Mouse (Mus musculus) CD4-positive, CD25-positive, alpha-beta regulatory T cell, adult 9 weeks (primary cell): ENCODE results near the gene Rnf208. TPM values are rescaled to one million over a fixed set of nuclear protein-coding genes. Genes with fewer than 3 reads are reported as not detected.

Experiments
- polyA plus RNA-seq: library from polyadenylated mRNA; unstranded; fragments of 100-300 nt; shearing (Covaris generic); gene quantifications from one replicate; pipeline ENCODE4 v1.2.1, GENCODE M21; 2017

Rnf208 gene
- 0.67 TPM for polyA plus RNA-seq

DNA sequence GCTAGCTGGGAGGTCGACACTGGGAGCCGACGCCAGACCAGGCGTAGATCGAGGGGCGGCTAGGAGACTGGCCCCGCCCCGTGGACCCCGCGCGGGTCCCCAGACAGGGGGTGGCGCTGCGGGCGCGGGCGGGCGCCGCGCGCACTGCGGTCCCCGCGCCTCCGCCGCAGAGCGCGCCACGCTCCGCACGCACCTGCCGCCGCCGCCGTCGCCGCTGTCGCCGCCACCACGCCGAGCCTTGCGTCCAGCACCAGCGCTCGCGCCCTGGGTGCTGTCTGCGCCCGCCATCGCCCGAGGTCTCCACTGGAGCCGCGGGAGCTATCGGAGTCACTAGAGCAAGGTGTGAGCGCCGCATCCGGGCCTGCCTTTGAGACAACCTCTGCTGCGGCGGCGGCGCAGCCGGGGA, at the start of gene Rnf208, which contains the start of gene Cysrt1:
TSS of gene Rnf208 (plus strand) at position 155 of the 406 bp plus-strand sequence.
TSS of gene Cysrt1 (minus strand) at position 352 of the 406 bp plus-strand sequence.

DNA sequence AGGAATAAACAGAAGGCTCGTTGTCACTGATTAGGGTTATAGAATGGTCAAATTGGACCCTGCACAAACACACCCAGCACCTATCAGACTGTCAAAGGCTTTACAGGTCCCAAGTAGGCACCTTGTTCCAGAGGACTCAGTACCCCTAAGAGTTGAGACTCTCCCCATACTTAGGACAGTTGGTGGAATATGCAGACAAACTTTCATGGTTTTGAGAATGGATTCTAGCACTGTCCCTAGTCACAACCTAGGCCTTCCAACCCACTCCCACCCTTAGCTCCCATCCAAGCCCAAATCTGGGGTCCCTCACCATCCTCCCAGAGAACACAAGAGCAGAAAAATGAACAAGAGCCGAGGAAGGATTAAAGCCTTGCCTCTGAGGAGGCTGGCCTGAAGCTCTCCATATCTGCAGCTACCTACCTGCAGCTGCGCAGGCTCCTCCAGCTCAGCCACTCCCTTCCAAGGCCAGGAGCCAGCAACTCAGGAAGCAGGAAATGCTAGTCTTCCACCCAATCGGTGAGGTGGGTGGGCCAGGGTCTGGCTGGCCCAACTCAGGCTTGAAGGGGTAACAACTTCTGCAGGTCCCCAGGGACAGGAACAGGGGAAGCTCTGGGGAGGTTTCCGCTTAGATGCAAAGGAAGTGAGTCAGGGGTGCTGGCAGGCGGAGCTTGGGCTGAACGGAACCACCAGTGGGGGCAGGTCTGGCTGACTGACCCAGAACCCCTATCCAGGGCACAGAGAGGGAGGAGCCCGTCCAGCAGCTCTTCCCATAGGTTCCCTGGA, 45.7 kb upstream of the Rnf208 start, which contains the start of gene Tor4a:
TSS of gene Tor4a (minus strand) at position 715 of the 783 bp plus-strand sequence.

DNA sequence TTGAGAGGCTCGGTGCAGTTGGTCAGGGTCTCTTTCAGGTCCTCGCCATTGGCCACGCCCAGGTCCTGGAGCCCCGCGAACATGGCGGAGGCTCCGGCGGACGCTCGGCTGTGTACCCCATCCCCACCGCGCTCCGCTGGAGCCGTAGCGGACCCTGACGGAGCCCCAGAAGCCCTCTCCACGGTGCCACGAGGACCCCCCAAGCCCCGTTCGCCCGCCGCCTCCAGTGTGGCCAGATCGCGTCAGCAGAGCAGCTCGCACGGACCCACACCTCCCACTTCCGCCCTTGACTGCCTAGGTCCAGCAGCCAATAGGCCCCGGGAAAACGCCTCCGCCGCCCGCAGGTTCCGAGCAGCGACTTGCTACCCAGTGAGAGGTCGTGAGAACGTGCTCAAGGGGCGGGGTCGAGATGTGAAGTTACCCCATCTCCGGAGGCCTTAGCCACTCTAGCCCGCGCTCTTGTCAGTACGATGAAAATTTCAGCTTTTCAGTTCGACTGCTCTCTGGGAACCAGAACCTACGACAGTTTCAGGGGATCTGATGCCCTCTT, 30.9 kb upstream of the Rnf208 start, which contains the start of gene Nelfb:
TSS of gene Nelfb (minus strand) at position 369 of the 550 bp plus-strand sequence.

DNA sequence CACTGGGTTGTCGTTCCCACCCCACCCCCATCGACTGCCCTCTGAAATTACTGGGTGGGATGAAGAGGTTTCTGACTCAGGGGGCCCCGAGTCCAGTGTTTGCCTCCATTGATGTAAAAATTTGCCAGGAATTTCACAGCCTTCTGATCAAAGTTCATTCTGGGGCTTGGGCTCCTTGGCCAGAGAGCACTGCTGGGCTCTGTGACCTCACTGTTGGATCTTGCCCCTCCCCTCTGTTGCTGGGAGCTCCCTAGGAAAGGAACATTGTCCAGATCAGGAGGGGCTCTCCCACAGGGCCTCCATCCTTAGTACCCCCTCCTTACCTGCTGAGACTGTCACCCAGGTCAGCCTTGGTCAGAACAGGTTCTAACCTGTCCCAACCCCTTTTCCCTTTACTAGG, 27.6 kb upstream of the Rnf208 start, which contains the start of gene Stpg3:
TSS of gene Stpg3 (minus strand) at position 194 of the 400 bp plus-strand sequence.

DNA sequence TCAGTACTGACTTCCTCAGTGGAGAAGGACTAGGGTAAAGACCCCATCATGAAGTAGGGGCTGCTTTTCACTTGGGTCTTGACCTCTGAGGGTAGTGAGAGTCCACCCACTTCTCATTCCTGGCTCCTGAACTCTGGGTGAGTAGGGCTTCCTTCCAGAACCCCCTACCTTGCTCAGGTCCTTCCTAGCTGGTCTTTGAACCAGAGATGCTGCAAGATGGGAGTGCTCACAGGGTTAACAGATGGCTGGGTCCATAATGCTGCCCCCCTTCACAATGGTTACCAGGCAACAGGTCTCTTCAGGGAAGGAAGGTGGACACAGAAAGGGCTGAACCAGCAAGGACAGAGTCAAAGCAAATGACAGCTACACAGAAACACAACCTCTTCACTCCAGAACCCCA, 23.6 kb upstream of the Rnf208 start, which contains the start of gene Fam166a:
TSS of gene Fam166a (plus strand) at position 301 of the 400 bp plus-strand sequence.

DNA sequence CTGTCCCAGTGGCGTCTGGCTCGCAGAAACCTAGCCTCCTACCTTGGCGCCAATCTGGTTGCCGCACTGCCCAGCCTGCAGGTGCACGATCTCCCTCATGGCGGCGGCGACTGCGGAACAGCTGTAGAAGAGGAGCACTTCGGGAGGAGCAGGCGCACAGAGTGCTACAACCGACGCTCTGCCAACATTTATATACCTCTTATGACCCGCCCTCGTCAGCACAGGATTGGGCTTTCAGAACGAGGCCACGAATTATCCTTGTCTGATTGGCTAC, 17.6 kb upstream of the Rnf208 start, which contains the start of gene Tubb4b:
TSS of gene Tubb4b (minus strand) at position 211 of the 274 bp plus-strand sequence.

DNA sequence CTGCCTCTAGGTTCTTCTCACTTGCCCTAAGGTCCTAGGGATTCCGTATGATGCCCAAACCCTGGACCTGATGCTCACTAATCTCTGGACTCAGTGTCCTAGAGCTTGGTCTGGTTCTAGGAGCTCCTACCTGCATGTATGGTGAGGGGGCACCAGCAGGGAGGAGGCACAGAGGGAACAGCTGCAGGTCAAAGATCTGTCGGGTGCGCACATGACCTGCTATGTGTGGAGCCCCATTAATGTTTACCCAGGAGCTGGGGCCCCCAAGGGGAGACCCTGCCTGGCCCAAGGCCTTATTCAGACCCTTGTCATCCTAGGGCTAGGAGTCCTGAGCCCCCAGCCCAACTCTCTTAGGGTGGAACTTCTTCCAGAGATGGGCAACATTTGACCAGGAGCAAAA, 8.0 kb upstream of the Rnf208 start, which contains the start of gene Slc34a3:
TSS of gene Slc34a3 (minus strand) at position 315 of the 400 bp plus-strand sequence.

DNA sequence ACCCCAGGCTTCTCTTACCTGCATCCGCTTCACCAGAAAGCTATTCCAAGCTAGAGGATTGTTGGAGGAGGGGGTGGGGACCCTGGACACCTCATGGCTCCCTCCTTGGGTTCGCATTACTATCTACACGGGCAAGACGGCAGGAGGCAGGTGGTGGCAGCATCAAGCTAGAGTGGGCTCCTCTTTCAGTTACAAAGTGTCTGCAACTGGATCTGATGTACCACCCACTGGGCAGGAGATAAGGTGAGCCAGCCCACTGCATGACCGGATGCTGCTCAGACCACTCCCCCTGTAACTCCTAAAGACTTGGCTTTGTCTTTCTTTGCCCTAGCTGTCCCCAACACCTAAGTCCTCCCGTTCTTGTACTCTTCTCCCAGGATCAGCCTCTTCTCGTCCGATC, 5.4 kb upstream of the Rnf208 start, which contains the start of gene Rnf224:
TSS of gene Rnf224 (minus strand) at position 174 of the 400 bp plus-strand sequence.

DNA sequence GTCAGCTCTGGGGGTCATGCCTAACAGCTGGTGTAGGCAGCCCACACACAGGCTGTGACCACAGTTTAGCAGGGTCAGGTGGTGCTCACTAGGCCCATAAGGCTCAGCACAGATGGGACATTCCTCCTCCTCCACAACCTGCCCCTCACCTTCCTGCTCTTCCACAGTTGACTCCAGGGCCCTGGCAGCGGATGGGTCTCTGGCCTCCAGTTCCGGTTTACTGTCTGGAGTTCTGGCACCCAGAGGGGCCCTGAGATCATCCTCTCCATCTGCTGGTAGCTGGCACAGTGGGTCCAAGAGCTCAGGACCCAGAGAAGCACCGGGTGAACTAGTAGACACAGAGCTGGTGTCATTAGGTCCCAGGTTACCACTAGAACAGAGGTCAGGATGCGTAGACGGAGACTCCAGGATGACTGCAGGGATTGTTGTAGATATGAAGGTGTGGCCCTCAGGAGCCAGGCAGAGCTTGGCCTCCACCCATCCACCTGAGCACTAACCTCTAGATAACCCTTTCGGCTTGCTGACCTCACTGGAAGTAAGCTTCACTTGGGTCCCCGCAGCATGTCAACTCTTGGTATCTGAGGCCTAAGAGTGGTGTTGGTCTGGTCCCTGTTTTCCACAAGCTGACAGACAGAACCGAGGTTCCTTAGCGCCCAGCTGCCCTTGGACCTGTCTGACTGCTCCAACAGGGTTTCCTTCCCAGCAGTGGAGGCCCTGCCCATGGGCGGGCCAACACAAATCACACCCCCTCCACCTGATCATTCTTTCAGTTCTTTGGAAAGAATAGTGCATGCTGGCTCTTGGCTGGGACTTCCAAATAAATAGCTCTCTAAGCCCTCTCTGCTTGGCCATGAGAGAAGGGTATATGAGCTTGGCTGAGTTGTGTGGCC, 4.4 kb downstream of the Rnf208 start, which contains the start of gene AL732309.1:
TSS of gene AL732309.1 (minus strand) at position 681 of the 890 bp plus-strand sequence.

DNA sequence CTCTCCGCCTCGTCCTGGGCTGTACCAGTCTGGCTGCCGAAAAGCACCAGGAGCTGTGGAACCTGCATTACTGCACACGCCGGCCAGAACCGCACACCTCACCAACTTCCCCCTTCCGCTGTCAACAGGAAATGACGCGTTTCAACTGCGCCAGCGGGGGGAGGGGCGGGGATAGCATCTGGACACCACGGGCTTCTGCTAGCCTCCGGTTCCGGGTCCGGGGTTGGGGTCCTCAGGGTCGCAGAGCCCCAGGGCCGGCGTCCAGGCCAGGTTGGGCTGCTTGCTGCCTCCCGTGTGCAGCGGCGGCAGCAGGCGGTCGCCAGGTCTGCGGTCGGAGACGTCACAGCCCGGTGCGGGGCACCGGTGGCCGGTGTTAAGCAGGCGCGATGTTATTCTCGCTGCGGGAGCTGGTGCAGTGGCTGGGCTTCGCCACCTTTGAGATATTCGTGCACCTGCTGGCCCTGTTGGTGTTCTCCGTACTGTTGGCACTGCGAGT, 13.3 kb downstream of the Rnf208 start, which contains the start of gene Tmem203:
TSS of gene Tmem203 (plus strand) at position 156 of the 496 bp plus-strand sequence.

DNA sequence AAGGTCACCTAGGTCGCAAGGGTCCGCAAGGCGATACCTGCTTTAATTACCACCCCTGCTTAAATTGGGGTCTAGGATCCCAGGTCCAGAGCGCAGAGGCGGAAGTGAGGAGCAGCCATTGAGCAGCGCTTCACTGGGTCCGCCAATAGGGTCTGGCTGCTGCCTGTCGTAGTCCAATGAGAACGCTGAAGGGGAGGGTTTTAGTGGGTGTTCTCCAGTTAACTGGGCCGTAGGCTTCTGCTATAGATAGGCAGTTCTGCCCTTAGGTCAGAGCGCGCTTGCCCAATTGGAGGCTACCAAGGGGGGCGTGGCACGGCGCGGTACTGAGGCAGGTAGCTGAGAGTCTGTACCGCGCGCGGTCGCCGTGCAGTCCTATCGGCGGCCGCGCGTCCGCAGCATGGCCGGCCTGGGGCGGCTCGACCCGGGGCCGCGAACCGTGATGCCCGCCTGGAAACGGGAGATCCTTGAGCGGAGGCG, 20.3 kb downstream of the Rnf208 start, which contains the start of gene Tprn:
TSS of gene Tprn (plus strand) at position 328 of the 477 bp plus-strand sequence.

DNA sequence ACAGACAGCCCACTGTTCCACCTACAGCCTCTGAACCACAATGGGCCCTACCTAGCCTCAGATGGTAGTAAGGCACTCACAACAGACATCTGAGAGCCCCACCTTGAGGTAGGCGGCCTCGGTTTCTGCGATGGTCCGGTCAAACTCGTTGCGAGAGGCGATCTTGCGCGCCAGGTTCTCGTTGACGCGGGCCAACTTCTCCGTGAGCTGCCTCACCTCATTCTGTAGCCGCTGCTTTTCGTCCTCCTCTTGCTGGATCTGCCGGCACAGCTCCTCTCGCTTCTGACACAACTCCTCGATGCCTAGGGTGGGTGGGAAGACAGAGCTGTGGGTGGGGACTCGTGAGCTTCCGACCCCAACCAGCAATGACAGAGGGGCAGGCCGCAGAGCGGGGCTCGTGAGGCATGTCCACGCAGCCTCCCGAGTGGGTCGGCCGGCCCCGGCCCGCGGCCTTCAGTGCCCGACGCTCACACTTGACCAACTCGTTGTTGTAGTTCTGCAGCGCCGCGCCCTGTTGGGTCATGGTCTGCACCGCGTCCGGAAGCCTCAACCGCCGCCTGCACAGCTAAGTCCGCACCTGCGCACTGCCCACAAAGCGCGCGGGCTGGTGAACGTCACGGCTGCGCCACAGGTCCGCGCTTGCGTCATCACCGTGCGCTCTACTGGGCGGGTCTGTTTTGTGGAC, 29.9 kb downstream of the Rnf208 start, which contains the start of the genes Ssna1 and Anapc2:
TSS of gene Ssna1 (minus strand) at position 612 of the 685 bp plus-strand sequence.
TSS of gene Anapc2 (plus strand) at position 652 of the 685 bp plus-strand sequence.

DNA sequence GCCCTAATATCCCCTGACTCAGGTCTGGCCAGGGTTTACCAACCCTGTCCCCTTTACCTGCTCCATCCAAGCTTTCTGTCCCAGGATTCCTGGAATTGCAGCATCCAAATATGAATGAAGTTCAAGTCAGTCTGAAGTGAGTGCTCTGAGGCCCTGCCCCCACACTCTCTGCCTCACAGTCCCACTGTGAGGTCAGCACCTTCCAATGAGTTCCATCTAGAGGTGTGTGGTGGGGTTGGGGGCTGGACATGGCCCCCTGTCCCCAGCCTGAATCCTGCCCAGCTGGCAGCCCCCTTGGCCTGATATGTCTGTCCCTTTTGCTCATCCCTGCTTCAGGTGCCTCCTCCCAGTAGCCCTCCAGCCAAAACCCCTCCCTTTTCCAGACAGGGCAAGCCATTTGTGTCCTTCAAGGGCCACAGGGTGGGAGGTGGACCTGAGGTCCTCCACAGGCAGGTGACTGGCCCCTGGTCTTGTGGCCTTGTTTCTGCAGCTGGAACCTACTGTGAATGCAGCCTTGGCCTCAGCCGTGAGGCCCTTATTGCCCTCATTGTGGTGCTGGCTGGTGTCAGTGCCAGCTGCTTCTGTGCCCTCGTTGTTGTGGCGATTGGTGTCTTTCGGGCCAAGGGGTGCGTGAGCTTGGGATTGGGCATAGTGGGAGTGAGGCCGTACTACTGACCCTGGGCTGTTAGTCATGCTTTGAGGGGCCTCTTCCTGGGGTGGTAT, 46.0 kb downstream of the Rnf208 start, which contains the start of gene Tmem210:
TSS of gene Tmem210 (plus strand) at position 219 of the 723 bp plus-strand sequence.

DNA sequence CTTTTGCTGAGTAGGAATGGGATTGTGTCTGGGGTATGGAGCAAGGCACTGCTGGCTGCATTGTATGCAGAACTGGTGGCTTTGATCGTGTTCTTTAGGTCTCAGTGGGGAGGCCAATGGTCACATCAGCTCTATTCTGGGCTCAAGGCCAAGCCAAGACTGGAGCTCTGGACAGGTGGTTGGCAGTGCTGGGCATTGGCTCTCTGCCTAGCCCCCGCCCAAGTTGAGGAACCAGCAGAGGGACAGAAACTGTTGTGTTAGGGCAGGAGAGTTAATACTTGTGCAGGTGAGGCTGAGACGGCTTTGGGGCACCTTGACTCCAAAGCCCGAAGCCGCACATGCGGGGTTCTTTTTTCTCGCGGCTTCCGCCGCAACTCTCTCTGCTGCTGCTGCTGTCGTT, 47.6 kb downstream of the Rnf208 start, which contains the start of gene Lrrc26:
TSS of gene Lrrc26 (plus strand) at position 265 of the 400 bp plus-strand sequence.

Other genes with a start within 250 kb of the Rnf208 start
- gene Nsmf, start 187.9 kb upstream of the Rnf208 start, polyA plus RNA-seq: 18.3 TPM
- gene Entpd8, start 162.0 kb upstream of the Rnf208 start, polyA plus RNA-seq: 0.93 TPM
- 12.8 TPM for gene Noxa1, start 147.1 kb upstream of the Rnf208 start, polyA plus RNA-seq
- 0.25 TPM for gene Nrarp, start 61.5 kb upstream of the Rnf208 start, polyA plus RNA-seq
- gene Tor4a, start 45.4 kb upstream of the Rnf208 start, polyA plus RNA-seq: 144 TPM
- 136 TPM for gene Nelfb, start 30.8 kb upstream of the Rnf208 start, polyA plus RNA-seq
- not detected for gene Stpg3, start 27.6 kb upstream of the Rnf208 start, polyA plus RNA-seq
- not detected for gene Fam166a, start 23.5 kb upstream of the Rnf208 start, polyA plus RNA-seq
- gene Tubb4b, start 17.6 kb upstream of the Rnf208 start, polyA plus RNA-seq: 255 TPM
- gene Slc34a3, start 7.9 kb upstream of the Rnf208 start, polyA plus RNA-seq: not detected
- gene Rnf224, start 5.5 kb upstream of the Rnf208 start, polyA plus RNA-seq: not detected
- not detected for gene Cysrt1, start 197 bp downstream of the Rnf208 start, polyA plus RNA-seq
- 9.0 TPM for gene AL732309.1, start 4.6 kb downstream of the Rnf208 start, polyA plus RNA-seq
- 15.7 TPM for gene Tmem203, start 13.2 kb downstream of the Rnf208 start, polyA plus RNA-seq
- gene Tprn, start 20.4 kb downstream of the Rnf208 start, polyA plus RNA-seq: 2.7 TPM
- gene Ssna1, start 30.2 kb downstream of the Rnf208 start, polyA plus RNA-seq: 148 TPM
- gene Anapc2, start 30.2 kb downstream of the Rnf208 start, polyA plus RNA-seq: 99.6 TPM
- not detected for gene Tmem210, start 45.9 kb downstream of the Rnf208 start, polyA plus RNA-seq
- not detected for gene Lrrc26, start 47.7 kb downstream of the Rnf208 start, polyA plus RNA-seq
- gene Grin1, start 76.9 kb downstream of the Rnf208 start, polyA plus RNA-seq: 0.36 TPM
- gene Man1b1, start 90.1 kb downstream of the Rnf208 start, polyA plus RNA-seq: 26.1 TPM
- gene Dpp7, start 114.1 kb downstream of the Rnf208 start, polyA plus RNA-seq: 23.7 TPM
- gene Uap1l1, start 123.4 kb downstream of the Rnf208 start, polyA plus RNA-seq: 12.9 TPM
- 0.37 TPM for gene Sapcd2, start 130.1 kb downstream of the Rnf208 start, polyA plus RNA-seq
- gene Entpd2, start 153.6 kb downstream of the Rnf208 start, polyA plus RNA-seq: not detected
- 1.1 TPM for gene Npdc1, start 157.1 kb downstream of the Rnf208 start, polyA plus RNA-seq
- gene Fut7, start 181.0 kb downstream of the Rnf208 start, polyA plus RNA-seq: 6.8 TPM
- gene Abca2, start 186.4 kb downstream of the Rnf208 start, polyA plus RNA-seq: 19.7 TPM
- 5.3 TPM for gene Clic3, start 214.6 kb downstream of the Rnf208 start, polyA plus RNA-seq
- 117 TPM for gene Paxx, start 218.8 kb downstream of the Rnf208 start, polyA plus RNA-seq
- gene Ptgds, start 227.8 kb downstream of the Rnf208 start, polyA plus RNA-seq: not detected